Mouse (Mus musculus): ENCODE results near the gene Borcs5. TPM values are rescaled to one million over a fixed set of nuclear protein-coding genes. Genes with fewer than 3 reads are reported as not detected.
"Not testable (repeated sequence)": the region's sequence is repeated elsewhere in the genome, so short reads cannot be mapped to it uniquely, and the experiment has no call there.

Gene Borcs5
- total and polyA plus RNA-seq, 2 experiments from 2014 or later, result 39.6 to 56.0 TPM

GRCm38 (mm10) chr6:134660714-134661406 lies 21.6 kb downstream of the Borcs5 start:
- Histone ChIP-seq H3K4me3 (ENCODE audit: low read depth, low read length) (no peak overlapping the region), H3K4me2 (ENCODE audit: low read depth, low read length, poor library complexity, severe bottlenecking) (no peak overlapping the region), H3K4me1 (ENCODE audit: insufficient read depth, low read length) (no peaks in the 10 kb centered on the region; the same call in 1 of the 2 replicates), H3K27me3 (ENCODE audit: insufficient read depth, low read length) (no peaks in the 10 kb centered on the region), H3K9ac (replicated peaks; ENCODE audit: low read length, poor library complexity, severe bottlenecking) (no peak overlapping the region), H3K27ac (ENCODE audit: low read depth, low read length) (no peak overlapping the region), H3K36me3 (ENCODE audit: insufficient read depth, low read length) (no peaks in the 10 kb centered on the region), H3K9me3 (ENCODE audit: low read length) (no peaks in the 10 kb centered on the region)
- ATAC-seq (ENCODE audit: low FRiP score) (no peak), DNase-seq (ENCODE audit: low spot score) (no peak)
- 80% methylated on average over 8 of the region's 8 CpGs for WGBS
- no peak for TF ChIP-seq CTCF (IDR thresholded peaks at IDR 0.05)

- TF ChIP-seq CTCF (IDR thresholded peaks at IDR 0.05), result no peak
- no peak overlapping the region for H3K27ac ChIP-seq (ENCODE audit: low read depth, low read length)
- DNase-seq (ENCODE audit: low spot score) (no peak), ATAC-seq (ENCODE audit: low FRiP score) (no peak)
- H3K4me1 ChIP-seq (ENCODE audit: insufficient read depth, low read length), result no peaks in the 10 kb centered on the region; the same call in 1 of the 2 replicates
- no peak overlapping the region for H3K9ac ChIP-seq (replicated peaks; ENCODE audit: low read length, poor library complexity, severe bottlenecking)
- 75% methylated on average over 5 of the region's 5 CpGs for WGBS
- H3K27me3 ChIP-seq (ENCODE audit: insufficient read depth, low read length), result no peaks in the 10 kb centered on the region
- H3K9me3 ChIP-seq (ENCODE audit: low read length), result no peaks in the 10 kb centered on the region
- no peaks in the 10 kb centered on the region for H3K36me3 ChIP-seq (ENCODE audit: insufficient read depth, low read length)
- no peak overlapping the region for H3K4me2 ChIP-seq (ENCODE audit: low read depth, low read length, poor library complexity, severe bottlenecking)
- no peak overlapping the region for H3K4me3 ChIP-seq (ENCODE audit: low read depth, low read length)
Observed at GRCm38 (mm10) chr6:134664573-134664972, 25.3 kb downstream of the Borcs5 start.

DNA sequence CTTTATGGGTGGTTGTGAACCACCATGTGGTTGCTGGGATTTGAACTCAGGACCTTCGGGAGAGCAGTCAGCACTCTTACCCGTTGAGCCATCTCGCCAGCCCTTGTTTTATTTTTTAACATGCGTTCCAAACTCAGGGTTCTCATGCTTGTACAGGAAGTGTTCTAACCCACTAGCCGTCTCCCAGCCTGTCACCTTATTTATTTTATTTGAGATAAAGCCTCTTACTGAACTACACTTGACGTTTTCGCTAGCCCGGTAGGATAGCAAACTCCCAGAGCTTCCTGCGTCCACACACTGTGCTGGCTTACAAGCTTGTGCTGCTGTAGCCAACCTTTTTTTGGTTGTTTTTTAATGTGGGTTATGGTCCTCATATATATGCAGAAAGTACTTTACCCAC lies 26.5 kb downstream of the Borcs5 start:
- H3K9me3 ChIP-seq (ENCODE audit: low read length), result no peaks in the 10 kb centered on the region
- no peak for DNase-seq (ENCODE audit: low spot score)
- no peak overlapping the region for H3K4me3 ChIP-seq (ENCODE audit: low read depth, low read length)
- TF ChIP-seq CTCF (IDR thresholded peaks at IDR 0.05), result no peak
- no peaks in the 10 kb centered on the region for H3K36me3 ChIP-seq (ENCODE audit: insufficient read depth, low read length)
- no peaks in the 10 kb centered on the region for H3K27me3 ChIP-seq (ENCODE audit: insufficient read depth, low read length)
- no peak overlapping the region for H3K4me2 ChIP-seq (ENCODE audit: low read depth, low read length, poor library complexity, severe bottlenecking)
- 86% methylated on average over 9 of the region's 9 CpGs for WGBS
- H3K4me1 ChIP-seq (ENCODE audit: insufficient read depth, low read length), result no peaks in the 10 kb centered on the region
- ATAC-seq (ENCODE audit: low FRiP score), result no peak
- no peak overlapping the region for H3K9ac ChIP-seq (replicated peaks; ENCODE audit: low read length, poor library complexity, severe bottlenecking)
- H3K27ac ChIP-seq (ENCODE audit: low read depth, low read length), result no peak overlapping the region

DNA sequence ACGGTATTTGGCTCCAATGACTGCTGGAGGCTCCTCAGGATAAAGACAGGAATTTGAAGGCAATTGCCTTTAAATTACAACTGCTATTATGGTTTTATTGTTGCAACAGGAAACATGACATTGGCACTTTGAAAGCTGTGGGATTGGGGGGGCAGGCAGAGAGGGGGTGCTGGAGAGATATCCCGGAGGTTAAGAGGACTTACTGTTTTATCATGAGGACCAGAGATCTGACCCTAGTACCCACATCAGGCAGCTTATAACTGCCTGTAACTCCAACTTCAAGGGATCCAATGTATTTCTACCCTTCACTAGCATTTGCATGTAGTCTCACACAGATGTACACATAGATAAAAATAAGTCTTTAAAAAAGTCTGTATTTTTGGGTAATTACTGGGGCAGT lies 29.2 kb downstream of the Borcs5 start:
- H3K27ac ChIP-seq (ENCODE audit: low read depth, low read length), result no peak overlapping the region
- no peaks in the 10 kb centered on the region for H3K27me3 ChIP-seq (ENCODE audit: insufficient read depth, low read length)
- TF ChIP-seq CTCF (IDR thresholded peaks at IDR 0.05), result no peak
- no peak overlapping the region for H3K9ac ChIP-seq (replicated peaks; ENCODE audit: low read length, poor library complexity, severe bottlenecking)
- no peaks in the 10 kb centered on the region for H3K4me1 ChIP-seq (ENCODE audit: insufficient read depth, low read length)
- H3K4me3 ChIP-seq (ENCODE audit: low read depth, low read length), result no peak overlapping the region
- DNase-seq (ENCODE audit: low spot score) (no peak), ATAC-seq (ENCODE audit: low FRiP score) (no peak)
- H3K36me3 ChIP-seq (ENCODE audit: insufficient read depth, low read length), result no peaks in the 10 kb centered on the region
- no peaks in the 10 kb centered on the region for H3K9me3 ChIP-seq (ENCODE audit: low read length)
- no peak overlapping the region for H3K4me2 ChIP-seq (ENCODE audit: low read depth, low read length, poor library complexity, severe bottlenecking)
- 89% methylated on average over 2 of the region's 2 CpGs for WGBS

DNA sequence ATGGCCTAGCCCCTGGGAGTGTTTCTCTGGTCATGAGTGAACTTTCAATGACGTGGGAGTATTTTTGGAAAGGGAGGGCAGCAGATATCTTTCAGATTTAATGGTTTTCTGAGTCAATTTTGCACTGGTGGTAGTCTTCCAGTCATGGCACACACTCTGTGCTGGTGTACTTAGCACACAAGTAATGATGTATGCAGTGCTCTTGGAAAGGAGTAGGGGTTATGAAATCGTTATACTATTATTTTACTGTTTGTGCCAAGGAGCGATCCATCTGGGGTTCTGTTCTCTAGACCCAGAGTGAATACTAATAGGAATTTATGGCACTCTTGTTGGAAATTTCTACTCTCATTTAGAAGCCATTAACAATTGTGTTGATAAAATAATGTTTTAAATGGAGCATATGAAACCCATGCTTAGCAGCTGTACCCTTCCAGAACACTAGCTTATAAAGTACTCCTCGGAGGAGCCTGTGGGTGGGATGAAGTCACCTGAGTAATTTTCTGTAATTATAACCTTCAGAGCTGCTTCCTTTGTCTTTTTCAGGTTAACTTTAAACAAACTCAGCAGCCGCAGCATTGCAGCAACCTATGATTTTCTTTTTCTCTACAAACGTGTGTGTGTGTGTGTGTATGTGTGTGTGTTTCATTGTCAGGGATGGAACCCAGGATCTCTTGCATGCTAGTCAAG lies 30.0 kb downstream of the Borcs5 start:
- DNase-seq (ENCODE audit: low spot score) (no peak), ATAC-seq (ENCODE audit: low FRiP score) (no peak)
- TF ChIP-seq CTCF (IDR thresholded peaks at IDR 0.05), result no peak
- H3K27me3 ChIP-seq (ENCODE audit: insufficient read depth, low read length), result no peaks in the 10 kb centered on the region
- H3K27ac ChIP-seq (ENCODE audit: low read depth, low read length), result no peak overlapping the region
- no peaks in the 10 kb centered on the region for H3K4me1 ChIP-seq (ENCODE audit: insufficient read depth, low read length)
- WGBS, result 81% methylated on average over 6 of the region's 6 CpGs
- H3K4me3 ChIP-seq (ENCODE audit: low read depth, low read length), result no peak overlapping the region
- H3K36me3 ChIP-seq (ENCODE audit: insufficient read depth, low read length), result no peaks in the 10 kb centered on the region
- no peak overlapping the region for H3K4me2 ChIP-seq (ENCODE audit: low read depth, low read length, poor library complexity, severe bottlenecking)
- H3K9ac ChIP-seq (replicated peaks; ENCODE audit: low read length, poor library complexity, severe bottlenecking), result no peak overlapping the region
- H3K9me3 ChIP-seq (ENCODE audit: low read length), result no peaks in the 10 kb centered on the region

DNA sequence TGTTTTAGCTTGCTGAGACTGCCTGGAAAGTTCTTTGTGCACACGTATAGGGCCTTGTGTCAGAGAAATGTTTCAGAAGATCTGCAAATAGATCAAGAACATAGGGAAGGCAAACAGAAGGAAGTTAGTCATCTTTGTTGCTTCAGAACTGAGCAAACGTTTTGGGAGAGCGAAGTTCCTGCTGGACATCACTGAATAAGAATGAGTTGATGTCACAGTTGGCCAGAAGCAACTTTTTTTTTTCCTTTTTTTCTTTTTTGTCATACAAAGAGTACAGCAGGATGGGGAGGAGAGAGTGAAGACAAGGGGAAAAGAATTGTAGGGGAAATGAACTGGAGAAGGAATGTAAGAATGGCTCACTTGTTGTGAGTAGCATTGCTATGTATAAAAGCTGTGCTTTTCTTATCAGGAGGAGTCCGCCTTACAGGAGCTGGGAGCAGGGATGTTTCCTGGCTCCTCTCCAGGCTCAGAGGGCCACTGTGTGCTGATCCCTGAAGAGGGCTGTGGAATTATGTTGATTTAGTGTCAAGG lies 31.6 kb downstream of the Borcs5 start:
- Histone ChIP-seq H3K4me2 (ENCODE audit: low read depth, low read length, poor library complexity, severe bottlenecking) (no peak overlapping the region), H3K27ac (ENCODE audit: low read depth, low read length) (no peak overlapping the region), H3K9ac (replicated peaks; ENCODE audit: low read length, poor library complexity, severe bottlenecking) (no peak overlapping the region), H3K4me3 (ENCODE audit: low read depth, low read length) (no peak overlapping the region), H3K9me3 (ENCODE audit: low read length) (no peaks in the 10 kb centered on the region), H3K4me1 (ENCODE audit: insufficient read depth, low read length) (no peaks in the 10 kb centered on the region), H3K27me3 (ENCODE audit: insufficient read depth, low read length) (no peaks in the 10 kb centered on the region), H3K36me3 (ENCODE audit: insufficient read depth, low read length) (no peaks in the 10 kb centered on the region)
- TF ChIP-seq CTCF (IDR thresholded peaks at IDR 0.05), result no peak
- DNase-seq (ENCODE audit: low spot score), result peak; percentile 19
- 47% methylated on average over 4 of the region's 4 CpGs for WGBS
- ATAC-seq (ENCODE audit: low FRiP score), result no peak

DNA sequence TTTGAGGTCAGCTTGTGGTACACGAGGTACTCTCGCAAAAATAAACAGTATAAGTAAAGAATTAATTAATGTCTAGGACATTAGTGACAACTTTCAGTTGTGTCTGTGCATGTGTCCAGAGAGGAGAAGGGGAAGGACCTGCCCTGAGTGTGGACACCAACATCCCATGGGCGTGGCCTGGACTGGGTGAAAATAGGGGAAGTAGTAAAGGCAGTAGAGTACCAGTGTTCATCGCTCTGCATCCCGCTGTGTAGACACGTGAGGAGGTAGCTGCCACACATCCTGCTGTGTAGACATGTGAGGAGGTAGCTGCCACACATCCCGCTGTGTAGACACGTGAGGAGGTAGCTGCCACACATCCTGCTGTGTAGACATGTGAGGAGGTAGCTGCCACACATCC lies 34.4 kb downstream of the Borcs5 start:
- H3K4me1 ChIP-seq (ENCODE audit: insufficient read depth, low read length); H3K27me3 ChIP-seq (ENCODE audit: insufficient read depth, low read length); H3K4me2 ChIP-seq (ENCODE audit: low read depth, low read length, poor library complexity, severe bottlenecking); H3K27ac ChIP-seq (ENCODE audit: low read depth, low read length); DNase-seq (ENCODE audit: low spot score); H3K36me3 ChIP-seq (ENCODE audit: insufficient read depth, low read length); H3K9ac ChIP-seq (replicated peaks; ENCODE audit: low read length, poor library complexity, severe bottlenecking); ATAC-seq (ENCODE audit: low FRiP score); H3K9me3 ChIP-seq (ENCODE audit: low read length); H3K4me3 ChIP-seq (ENCODE audit: low read depth, low read length): not testable (repeated sequence)
- 91% methylated on average over 8 of the region's 8 CpGs for WGBS
